Mouse (Mus musculus) cerebellum, adult 2 months (tissue): ENCODE data around the gene Mark1. TPM values are rescaled to one million over a fixed set of nuclear protein-coding genes. Genes with fewer than 3 reads are reported as not detected.

Experiments used
- DNase-seq, 2 experiments: peaks; one replicate each; pipeline ENCODE4 v3.0.0; 2021
- H3K27ac ChIP-seq: fragments of 200-500 bp; 2 replicates; pipeline ENCODE4 v1.5.1; 2012; ENCODE audit warnings: low read length, control low read depth, inconsistent platforms; ENCODE audit not compliant: insufficient read depth
- H3K27me3 ChIP-seq: fragments of 200-500 bp; 2 replicates; pipeline ENCODE4 v1.6.1; 2012; ENCODE audit warnings: inconsistent platforms, mild to moderate bottlenecking, low read length, moderate library complexity; ENCODE audit not compliant: control insufficient read depth, insufficient read depth
- H3K4me1 ChIP-seq: fragments of 200-500 bp; 2 replicates; pipeline ENCODE4 v1.6.1; 2011; ENCODE audit warnings: low read length; ENCODE audit not compliant: control insufficient read depth, insufficient read depth
- H3K4me3 ChIP-seq: fragments of 200-500 bp; replicated peaks from 2 replicates; pipeline ENCODE3; 2011; ENCODE audit warnings: mild to moderate bottlenecking, low read depth, low read length, control low read depth; ENCODE audit not compliant: insufficient read depth
- CTCF ChIP-seq: fragments of 200-500 bp; IDR thresholded peaks from 2 replicates; pipeline ENCODE4 v1.5.1; 2011; ENCODE audit warnings: low read depth, mild to moderate bottlenecking, control low read depth, low read length, moderate library complexity, borderline replicate concordance; ENCODE audit not compliant: insufficient read depth
- POLR2A ChIP-seq: fragments of 200-500 bp; IDR thresholded peaks from 2 replicates; pipeline ENCODE4 v1.6.1; 2011; ENCODE audit warnings: low read length, control low read depth, borderline replicate concordance; ENCODE audit not compliant: insufficient read depth
- WGBS: fragments of 180-500 bp; shearing (Covaris S2); methylation state at CpG from one replicate; pipeline ENCODE4 v1.1.7; 2018; 5-methylcytosine and 5-hydroxymethylcytosine counted together
- polyA plus RNA-seq: library from polyadenylated mRNA; depleted of rRNA; stranded (reverse); fragments of >200 nt; gene quantifications from 2 replicates; pipeline ENCODE4 v1.2.3, GENCODE M21; 2012

The Mark1 gene
- polyA plus RNA-seq, 1 experiment = 32.2 TPM

- Histone ChIP-seq H3K4me1 (no peaks in the 10 kb centered on the region), H3K27me3 (peaks cover 2% of the 10 kb centered on the region; the same call in 1 of the 2 replicates), H3K4me3 (no peak within 1 kb of the TSS), H3K27ac (no peak within 1 kb of the TSS)
- no peak for TF ChIP-seq CTCF
- no peak for TF ChIP-seq POLR2A
- 4% methylated on average over 77 of the region's 77 CpGs for WGBS
- DNase-seq = no peak
Observed at GRCm38 (mm10) chr1:184882281-184883268, 116.8 kb downstream of the Mark1 start, which contains the start of gene C130074G19Rik. TSS of gene C130074G19Rik (minus strand) at chr1:184883218.

- no peak for TF ChIP-seq CTCF
- no peak for TF ChIP-seq POLR2A
- H3K27ac ChIP-seq = no peak overlapping the region
- 79% methylated on average over 7 of the region's 7 CpGs for WGBS
- no peak overlapping the region for H3K4me3 ChIP-seq
- peaks cover 2% of the 10 kb centered on the region; the same call in 1 of the 2 replicates for H3K27me3 ChIP-seq
- DNase-seq = no peak
- H3K4me1 ChIP-seq = no peaks in the 10 kb centered on the region
Observed at GRCm38 (mm10) chr1:184881861-184882260, 117.5 kb downstream of the Mark1 start.

DNA sequence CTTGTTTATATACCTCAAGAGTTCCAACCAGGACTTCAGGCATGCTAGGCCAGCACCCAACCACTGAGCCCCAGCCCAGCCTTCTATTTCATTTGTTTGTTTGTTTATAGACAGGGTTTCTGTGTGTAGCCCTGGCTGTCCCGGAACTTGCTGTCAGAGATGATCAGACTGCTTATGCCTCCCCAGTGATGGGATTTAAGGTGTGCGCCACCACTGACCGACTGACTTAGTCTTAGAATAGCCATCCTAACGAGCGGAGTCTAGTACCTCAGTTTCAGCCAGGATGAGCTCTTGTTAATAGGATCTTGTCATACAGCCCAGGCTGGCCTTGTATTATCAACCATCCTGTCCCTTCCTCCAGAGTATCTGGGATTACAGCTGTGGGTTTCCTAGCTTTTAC, 118.2 kb downstream of the Mark1 start:
- 90% methylated on average over 5 of the region's 5 CpGs for WGBS
- Histone ChIP-seq H3K4me3 (no peak overlapping the region), H3K27ac (no peak overlapping the region), H3K4me1 (no peaks in the 10 kb centered on the region), H3K27me3 (peaks cover 2% of the 10 kb centered on the region; the same call in 1 of the 2 replicates)
- no peak for DNase-seq
- TF ChIP-seq CTCF = no peak
- no peak for TF ChIP-seq POLR2A

GRCm38 (mm10) chr1:184878860-184879259, 120.5 kb downstream of the Mark1 start:
- WGBS = 70% methylated on average over 6 of the region's 6 CpGs
- H3K4me3 ChIP-seq = no peak overlapping the region
- TF ChIP-seq CTCF (no peak), POLR2A (no peak)
- H3K27me3 ChIP-seq = peaks cover 2% of the 10 kb centered on the region; the same call in 1 of the 2 replicates
- no peak overlapping the region for H3K27ac ChIP-seq
- H3K4me1 ChIP-seq = no peaks in the 10 kb centered on the region
- DNase-seq = no peak

- TF ChIP-seq POLR2A (no peak), CTCF (no peak)
- H3K27ac ChIP-seq = no peak overlapping the region
- no peaks in the 10 kb centered on the region for H3K4me1 ChIP-seq
- no peaks in the 10 kb centered on the region; the same call in 1 of the 2 replicates for H3K27me3 ChIP-seq
- 75% methylated on average over 2 of the region's 2 CpGs for WGBS
- H3K4me3 ChIP-seq = no peak overlapping the region
- DNase-seq = no peak
Observed at GRCm38 (mm10) chr1:184877306-184877705, 122.1 kb downstream of the Mark1 start.

- 77% methylated on average over 11 of the region's 11 CpGs for WGBS
- no peak overlapping the region for H3K4me3 ChIP-seq
- H3K4me1 ChIP-seq = no peaks in the 10 kb centered on the region
- DNase-seq = no peak
- H3K27me3 ChIP-seq = no peaks in the 10 kb centered on the region; the same call in 1 of the 2 replicates
- TF ChIP-seq POLR2A (no peak), CTCF (no peak)
- no peak overlapping the region for H3K27ac ChIP-seq
Observed at GRCm38 (mm10) chr1:184873910-184874309, 125.5 kb downstream of the Mark1 start.

GRCm38 (mm10) chr1:184872069-184872819, 127.1 kb downstream of the Mark1 start:
- Histone ChIP-seq H3K27me3 (no peaks in the 10 kb centered on the region; the same call in 1 of the 2 replicates), H3K4me3 (no peak overlapping the region), H3K4me1 (no peaks in the 10 kb centered on the region), H3K27ac (no peak overlapping the region)
- DNase-seq = no peak
- WGBS = 84% methylated on average over 7 of the region's 7 CpGs
- TF ChIP-seq POLR2A = no peak
- no peak for TF ChIP-seq CTCF

DNA sequence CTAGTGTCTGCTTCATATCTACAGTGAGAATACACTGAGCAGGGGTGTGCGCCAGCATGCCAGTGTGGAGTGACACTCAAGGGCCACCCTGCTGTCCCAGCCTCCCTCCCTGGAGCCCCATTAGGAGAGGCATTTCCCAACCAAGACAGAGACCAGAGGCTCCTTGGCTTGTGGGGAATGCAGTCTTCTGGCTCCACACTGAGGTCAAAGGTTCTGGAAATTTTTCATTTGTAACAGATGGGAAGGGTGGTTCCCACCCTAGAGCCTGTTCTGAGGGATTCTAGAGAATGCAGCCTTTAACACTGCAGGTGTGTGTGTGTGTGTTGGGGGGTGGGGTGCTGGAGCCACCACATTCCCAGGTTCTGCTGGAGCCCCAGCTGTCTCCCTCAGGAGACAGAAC, 127.9 kb downstream of the Mark1 start:
- DNase-seq = no peak
- Histone ChIP-seq H3K27me3 (no peaks in the 10 kb centered on the region; the same call in 1 of the 2 replicates), H3K4me3 (no peak overlapping the region), H3K27ac (no peak overlapping the region), H3K4me1 (no peaks in the 10 kb centered on the region)
- WGBS = 96% methylated on average over 1 of the region's 1 CpGs
- TF ChIP-seq CTCF = no peak
- no peak for TF ChIP-seq POLR2A
